In the genomic region with DNA sequence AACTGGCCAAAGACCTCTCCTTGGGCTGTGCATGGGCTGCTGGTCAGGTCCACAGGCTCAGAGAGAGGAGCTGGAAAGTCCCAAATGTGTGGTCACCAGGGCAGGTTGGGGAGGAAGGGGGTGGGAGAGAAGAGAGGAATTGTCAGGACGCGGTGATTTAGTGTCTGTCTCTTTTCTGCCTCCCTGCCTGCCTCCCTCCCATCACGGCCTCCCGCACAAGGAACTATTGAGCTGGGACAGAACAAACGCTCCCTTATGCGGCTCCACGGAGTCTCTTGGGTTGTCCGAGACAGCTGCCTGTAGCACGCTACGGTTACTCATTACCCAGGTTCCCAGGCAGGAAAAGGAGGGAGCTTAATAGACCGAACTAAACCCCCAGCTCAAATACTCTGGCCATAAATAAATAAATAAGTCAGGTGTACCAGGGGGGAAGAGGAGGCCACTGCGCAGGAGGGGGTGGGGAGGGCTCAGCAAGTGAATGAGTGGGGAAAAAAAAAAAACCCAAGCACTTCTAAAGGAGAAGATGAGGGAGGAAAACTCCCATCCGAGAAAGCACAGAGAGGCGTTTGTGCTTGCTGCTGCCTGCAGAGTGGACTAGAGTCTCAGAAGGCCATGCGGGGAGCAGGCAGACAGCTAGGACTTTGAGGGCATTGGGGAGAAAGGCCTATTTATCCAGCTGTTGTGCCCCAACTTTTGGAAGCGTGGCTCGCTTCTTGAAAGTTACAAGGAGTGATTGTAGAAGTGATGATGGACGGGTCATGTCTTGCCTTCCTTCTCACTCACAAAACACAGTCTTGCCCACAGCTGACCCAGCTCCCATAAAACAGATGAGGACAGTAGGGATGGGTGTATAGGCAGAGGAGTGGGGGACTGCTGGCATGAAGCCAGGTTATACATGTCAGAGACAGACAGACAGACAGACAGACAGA, we compare ENCODE assay signal across 8 mouse cellular contexts.
DNase-seq lines count a peak whose midpoint lies in the region; ATAC-seq lines count a peak whose summit lies in the region.

No protein-coding gene starts in this region.

- peaks cover 11% of the 10 kb centered on the region; the same call in 1 of the 2 replicates for H3K4me1 ChIP-seq in heart, embryonic 13.5 days
- peaks cover 26% of the 10 kb centered on the region for H3K4me1 ChIP-seq in forebrain, embryonic 10.5 days
- peaks cover 37% of the 10 kb centered on the region for H3K4me1 ChIP-seq in kidney, embryonic 14.5 days (ENCODE audit: control insufficient read depth, insufficient read depth, low read length)
- peaks cover 11% of the 10 kb centered on the region for H3K4me1 ChIP-seq in midbrain, embryonic 14.5 days (ENCODE audit: control insufficient read depth, insufficient read depth, low read length)
- H3K4me1 ChIP-seq in heart, embryonic 10.5 days = peaks cover 15% of the 10 kb centered on the region

- WGBS in heart, embryonic 13.5 days = 53% methylated on average over 18 of the region's 18 CpGs
- WGBS in forebrain, embryonic 10.5 days = 32% methylated on average over 18 of the region's 18 CpGs
- 8% methylated on average over 18 of the region's 18 CpGs for WGBS in kidney, embryonic 14.5 days
- WGBS in midbrain, embryonic 14.5 days = 21% methylated on average over 18 of the region's 18 CpGs
- 56% methylated on average over 18 of the region's 18 CpGs for WGBS in heart, embryonic 10.5 days

- no peak for DNase-seq in heart, postnatal 25 days (ENCODE audit: low spot score)
- DNase-seq in forebrain, embryonic 10.5 days (ENCODE audit: extremely low spot score, low spot score) = peak; percentile 37
- peak; percentile 69 for DNase-seq in midbrain, embryonic 14.5 days
- no peak for DNase-seq in spleen, postnatal 14 days (ENCODE audit: low spot score in 2 of 2)
- no peak for DNase-seq in thymus, postnatal 0 days (ENCODE audit: low spot score)
- no peak for DNase-seq in heart, embryonic 10.5 days (ENCODE audit: low spot score)

- intact Hi-C loops in heart, postnatal 25 days (cut with DNase I) = no loop called here

- H3K9ac ChIP-seq in heart, embryonic 13.5 days = no peak overlapping the region
- H3K9ac ChIP-seq in kidney, embryonic 14.5 days (ENCODE audit: low read depth, low read length) = no peak overlapping the region
- H3K9ac ChIP-seq in midbrain, embryonic 14.5 days (replicated peaks; ENCODE audit: low read length) = no peak overlapping the region

- H3K36me3 ChIP-seq in heart, embryonic 13.5 days = no peaks in the 10 kb centered on the region
- H3K36me3 ChIP-seq in forebrain, embryonic 10.5 days (replicated peaks) = no peaks in the 10 kb centered on the region
- H3K36me3 ChIP-seq in kidney, embryonic 14.5 days (ENCODE audit: control insufficient read depth, insufficient read depth, low read length) = no peaks in the 10 kb centered on the region
- H3K36me3 ChIP-seq in midbrain, embryonic 14.5 days (ENCODE audit: control insufficient read depth, insufficient read depth, low read length) = no peaks in the 10 kb centered on the region
- no peaks in the 10 kb centered on the region for H3K36me3 ChIP-seq in heart, embryonic 10.5 days

- H3K27ac ChIP-seq in heart, embryonic 13.5 days (replicated peaks) = no peak overlapping the region; the same call in 1 of the 2 replicates
- H3K27ac ChIP-seq in forebrain, embryonic 10.5 days = peak overlapping the region; percentile 77
- H3K27ac ChIP-seq in kidney, embryonic 14.5 days (ENCODE audit: low read depth, low read length) = peak overlapping the region; percentile 91
- peak overlapping the region; percentile 52; the same call in 1 of the 2 replicates for H3K27ac ChIP-seq in midbrain, embryonic 14.5 days (replicated peaks; ENCODE audit: low read depth, low read length)
- no peak overlapping the region for H3K27ac ChIP-seq in heart, embryonic 10.5 days

- H3K4me2 ChIP-seq in heart, embryonic 13.5 days = peak overlapping the region; percentile 22; the same call in 1 of the 2 replicates
- peak overlapping the region; percentile 19; the same call in 1 of the 2 replicates for H3K4me2 ChIP-seq in kidney, embryonic 14.5 days (replicated peaks; ENCODE audit: low read depth, low read length)
- peak overlapping the region; percentile 33 for H3K4me2 ChIP-seq in midbrain, embryonic 14.5 days (ENCODE audit: low read length)

- no peaks in the 10 kb centered on the region for H3K27me3 ChIP-seq in heart, embryonic 13.5 days (replicated peaks)
- H3K27me3 ChIP-seq in forebrain, embryonic 10.5 days (ENCODE audit: poor library complexity, severe bottlenecking) = peaks cover 90% of the 10 kb centered on the region
- H3K27me3 ChIP-seq in kidney, embryonic 14.5 days (ENCODE audit: control insufficient read depth, insufficient read depth, low read length) = no peaks in the 10 kb centered on the region
- peaks cover 50% of the 10 kb centered on the region for H3K27me3 ChIP-seq in midbrain, embryonic 14.5 days (ENCODE audit: control insufficient read depth, insufficient read depth, low read length)
- H3K27me3 ChIP-seq in heart, embryonic 10.5 days (ENCODE audit: insufficient read depth, poor library complexity, severe bottlenecking) = 0 out of 2 replicates have a peak, but pooled peaks cover 7% of the 10 kb centered on the region

- no peaks in the 10 kb centered on the region for H3K9me3 ChIP-seq in heart, embryonic 13.5 days
- peaks cover 5% of the 10 kb centered on the region; the same call in 1 of the 2 replicates for H3K9me3 ChIP-seq in forebrain, embryonic 10.5 days
- H3K9me3 ChIP-seq in kidney, embryonic 14.5 days (ENCODE audit: control insufficient read depth, low read length) = no peaks in the 10 kb centered on the region
- H3K9me3 ChIP-seq in midbrain, embryonic 14.5 days (ENCODE audit: control insufficient read depth, low read length) = no peaks in the 10 kb centered on the region
- H3K9me3 ChIP-seq in heart, embryonic 10.5 days = no peaks in the 10 kb centered on the region

- H3K4me3 ChIP-seq in heart, embryonic 13.5 days = no peak overlapping the region
- peak overlapping the region; percentile 14; the same call in 1 of the 2 replicates for H3K4me3 ChIP-seq in forebrain, embryonic 10.5 days
- no peak overlapping the region for H3K4me3 ChIP-seq in kidney, embryonic 14.5 days (ENCODE audit: low read length)
- no peak overlapping the region for H3K4me3 ChIP-seq in midbrain, embryonic 14.5 days (replicated peaks; ENCODE audit: low read depth, low read length)
- no peak overlapping the region for H3K4me3 ChIP-seq in heart, embryonic 10.5 days

- no peak for ATAC-seq in heart, embryonic 13.5 days (ENCODE audit: extremely low read depth, insufficient number of reproducible peaks, low FRiP score, low TSS enrichment)
- ATAC-seq in kidney, embryonic 14.5 days (ENCODE audit: low FRiP score, low TSS enrichment) = peak; percentile 95
- ATAC-seq in midbrain, embryonic 14.5 days (ENCODE audit: low FRiP score, low TSS enrichment) = peak; percentile 75; the same call in 1 of the 2 replicates

Comparison
In these comparisons a context has a peak if more than half of its experiments do, and no peak if none do; other contexts are left out.
1. H3K27ac ChIP-seq: peak in forebrain, embryonic 10.5 days (single experiment), kidney, embryonic 14.5 days (single experiment) and midbrain, embryonic 14.5 days (single experiment); none in heart, embryonic 13.5 days (single experiment) and heart, embryonic 10.5 days (single experiment).
2. DNase-seq: peak in forebrain, embryonic 10.5 days (single experiment) and midbrain, embryonic 14.5 days (single experiment); none in heart, postnatal 25 days (single experiment), spleen, postnatal 14 days (0 of 2), thymus, postnatal 0 days (single experiment) and heart, embryonic 10.5 days (single experiment).
3. Peak in every context shown above with its lines, with median percentiles within 50 percentile points of each other: H3K4me2 ChIP-seq.